Comparison of ENCODE assay signal across 19 mouse cellular contexts in genomic region chrX:49660781-49661180, GRCm38 (mm10). TPM values are rescaled to one million over a fixed set of nuclear protein-coding genes. Genes with fewer than 3 reads are reported as not detected.
DNase-seq lines count a peak whose midpoint lies in the region; ATAC-seq and TF ChIP-seq lines count a peak whose summit lies in the region.
"Not testable (repeated sequence)": the region's sequence is repeated elsewhere in the genome, so short reads cannot be mapped to it uniquely, and the experiment has no call there.
"Had no signal": no experiment of that assay in that cellular context is flagged by ENCODE, and none has a peak within 500 bp of the region (broad histone marks: within the 10 kb centered on the region; RNA-seq: fewer than 3 reads in every experiment).

No protein-coding gene starts in this region.

- DNase-seq in T-cell, adult 2 months (ENCODE audit: low spot score), result peak; percentile 47
- peak; percentile 8 for DNase-seq in cerebellum, adult 2 months
- DNase-seq in kidney, adult 2 months, result peak; percentile 1
- DNase-seq in spleen, postnatal 4 days (ENCODE audit: low spot score in 2 of 2), result peak; percentile 11 to 56
- DNase-seq in thymus, postnatal 36 days, result peak; percentile 7 to 42

- 91% methylated on average over 29 of the region's 29 CpGs for WGBS in cerebellum, adult 2 months
- 91% methylated on average over 29 of the region's 29 CpGs for WGBS in kidney, adult 2 months
- 71% methylated on average over 29 of the region's 29 CpGs for WGBS in liver, embryonic 16.5 days (ENCODE audit: insufficient replicate concordance)

- not testable (repeated sequence) for H3K27me3 ChIP-seq in cerebellum, adult 2 months (ENCODE audit: control insufficient read depth, insufficient read depth, low read length); kidney, adult 2 months (replicated peaks; ENCODE audit: control insufficient read depth, insufficient read depth, low read length); liver, embryonic 16.5 days (ENCODE audit: control insufficient read depth, insufficient read depth, low read depth, low read length)

- H3K4me1 ChIP-seq in cerebellum, adult 2 months (ENCODE audit: control insufficient read depth, insufficient read depth, low read length); kidney, adult 2 months (ENCODE audit: control insufficient read depth, insufficient read depth, low read length); liver, embryonic 16.5 days (ENCODE audit: control insufficient read depth, low read depth, low read length): not testable (repeated sequence)

- H3K36me3 ChIP-seq in kidney, adult 2 months (ENCODE audit: control insufficient read depth, insufficient read depth, low read length); liver, embryonic 16.5 days (ENCODE audit: control insufficient read depth, insufficient read depth): not testable (repeated sequence)

- not testable (repeated sequence) for H3K4me2 ChIP-seq in liver, embryonic 16.5 days (ENCODE audit: low read depth, low read length)

- H3K4me3 ChIP-seq in cerebellum, adult 2 months (replicated peaks; ENCODE audit: insufficient read depth, low read depth, low read length); kidney, adult 2 months (ENCODE audit: insufficient read depth, low read depth, low read length); liver, embryonic 16.5 days (ENCODE audit: low read depth, low read length): not testable (repeated sequence)

- not testable (repeated sequence) for TF ChIP-seq POLR2A in cerebellum, adult 2 months (IDR thresholded peaks at IDR 0.05; ENCODE audit: borderline replicate concordance, insufficient read depth, low read length); kidney, adult 2 months (IDR thresholded peaks at IDR 0.05; ENCODE audit: low read depth, low read length)

- H3K9ac ChIP-seq in liver, embryonic 16.5 days (ENCODE audit: low read depth, low read length), result not testable (repeated sequence)

- not testable (repeated sequence) for H3K9me3 ChIP-seq in liver, embryonic 16.5 days (replicated peaks; ENCODE audit: control insufficient read depth, low read length)

- H3K27ac ChIP-seq in cerebellum, adult 2 months (ENCODE audit: insufficient read depth, low read length); kidney, adult 2 months (ENCODE audit: insufficient read depth, low read depth, low read length); liver, embryonic 16.5 days (ENCODE audit: low read length): not testable (repeated sequence)

- TF ChIP-seq CTCF in cerebellum, adult 2 months (IDR thresholded peaks at IDR 0.05; ENCODE audit: borderline replicate concordance, insufficient read depth, low read depth, low read length); kidney, adult 2 months (conservative IDR thresholded peaks at IDR 0.05; ENCODE audit: insufficient read depth, insufficient read length, low read depth, low read length): not testable (repeated sequence)

- ATAC-seq in erythroid progenitor cell, adult 5-6 weeks (replicated peaks; ENCODE audit: low FRiP score, poor library complexity, severe bottlenecking), result peak; percentile 71
- ATAC-seq in liver, embryonic 16.5 days (ENCODE audit: low read depth), result 0 out of 2 replicates have a peak, but pooled peaks have one; percentile 21
- ATAC-seq in megakaryocyte progenitor cell, adult 5-6 weeks (replicated peaks; ENCODE audit: poor library complexity), result peak; percentile 73

RNA-seq across cellular contexts. Expression of gene Olfr1320, which starts 11.4 kb away (rescaled TPM):
- polyA plus RNA-seq in cerebellum, adult 2 months (2012; rRNA removed), result not detected in 2 replicates
- total RNA-seq in erythroid progenitor cell, adult 5-6 weeks (2015; ENCODE audit: low replicate concordance), result not detected in 2 replicates
- not detected in 2 replicates for total RNA-seq in erythroid progenitor cell, adult 5-6 weeks (2017; ENCODE audit: low replicate concordance)
- polyA plus RNA-seq in kidney, adult 2 months (2012; rRNA removed), result not detected in 2 replicates
- polyA plus RNA-seq in liver, embryonic 16.5 days (2015; fragmentation: Nextera tagmentation; extraction: Ambion mirVana), result not detected in 2 replicates
- total RNA-seq in megakaryocyte progenitor cell, adult 5-6 weeks (2015), result not detected in 2 replicates
- total RNA-seq in megakaryocyte progenitor cell, adult 5-6 weeks (2017), result not detected in 2 replicates
- total RNA-seq: adrenal gland, adult 18-20 months; gastrocnemius, postnatal 36 days had no signal
- polyA plus RNA-seq: heart, embryonic 15.5 days; hindbrain, embryonic 13.5 days; intestine, embryonic 16.5 days; large intestine, adult 2 months; limb, embryonic 11.5 days; liver, postnatal 0 days; midbrain, embryonic 12.5 days; Patski; stomach, embryonic 15.5 days had no signal

Comparison
In these comparisons a context has a peak if more than half of its experiments do, and no peak if none do; other contexts are left out.
1. ATAC-seq: peak in every context shown above with its lines; median percentile 73 in megakaryocyte progenitor cell, adult 5-6 weeks; 71 in erythroid progenitor cell, adult 5-6 weeks; 21 in liver, embryonic 16.5 days.